ENCODE assay signal across 13 mouse cellular contexts in the genomic region with DNA sequence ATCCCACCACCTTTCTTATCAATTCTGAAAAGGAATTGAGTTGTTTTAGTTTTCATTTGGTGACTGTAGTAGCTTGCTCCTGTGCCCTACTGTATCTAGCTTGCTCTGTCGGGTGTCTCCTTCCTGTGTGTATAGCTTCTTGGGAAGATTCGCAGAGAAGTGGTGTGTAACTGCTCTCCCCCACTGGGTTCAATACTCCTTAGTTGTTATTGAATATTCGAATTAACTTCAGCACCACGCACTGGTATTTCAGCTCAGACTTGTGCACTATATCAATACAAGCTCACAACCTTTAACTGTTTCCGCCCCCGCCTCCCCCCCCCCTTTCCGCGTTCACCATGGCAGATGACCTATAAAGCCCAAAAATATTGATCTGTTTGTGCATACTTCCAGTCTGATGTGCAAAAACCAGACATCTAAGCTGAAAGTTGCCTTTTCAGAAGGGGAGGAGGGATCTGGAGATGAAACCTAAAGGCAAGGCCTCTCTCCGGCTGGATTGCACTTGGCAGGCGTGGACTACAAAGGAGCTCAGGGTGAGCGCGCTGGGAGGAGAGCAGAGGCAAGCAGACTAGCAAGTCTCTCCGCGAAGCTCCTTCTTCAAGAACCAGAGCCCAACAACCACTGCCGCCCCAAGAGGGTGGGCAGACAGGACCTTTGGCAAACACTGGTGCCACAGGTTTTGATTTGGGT. TPM values are rescaled to one million over a fixed set of nuclear protein-coding genes. Genes with fewer than 3 reads are reported as not detected.
A peak's percentile ranks its signal among the peaks of the same experiment; 100 is the strongest.
DNase-seq lines count a peak whose midpoint lies in the region; ATAC-seq lines count a peak whose summit lies in the region.
"Had no signal": no experiment of that assay in that cellular context is flagged by ENCODE, and none has a peak within 500 bp of the region (broad histone marks: within the 10 kb centered on the region; RNA-seq: fewer than 3 reads in every experiment).

No protein-coding gene starts in this region.

- peak overlapping the region; percentile 52; the same call in 1 of the 2 replicates for H3K27ac ChIP-seq in midbrain, embryonic 16.5 days (ENCODE audit: low read length)
- H3K27ac ChIP-seq in kidney, embryonic 16.5 days (ENCODE audit: low read length), result no peak overlapping the region
- H3K27ac ChIP-seq: liver, embryonic 12.5 days had no signal

- no peak overlapping the region for H3K4me3 ChIP-seq in midbrain, embryonic 16.5 days (ENCODE audit: low read depth, low read length)
- no peak overlapping the region for H3K4me3 ChIP-seq in kidney, embryonic 16.5 days (ENCODE audit: low read length)
- H3K4me3 ChIP-seq: liver, embryonic 12.5 days had no signal

- WGBS in midbrain, embryonic 16.5 days, result under 1% methylated on average over 15 of the region's 15 CpGs
- WGBS in kidney, embryonic 16.5 days, result 1% methylated on average over 15 of the region's 15 CpGs

- no peaks in the 10 kb centered on the region for H3K36me3 ChIP-seq in midbrain, embryonic 16.5 days (ENCODE audit: control insufficient read depth, insufficient read depth, low read length)
- H3K36me3 ChIP-seq in kidney, embryonic 16.5 days (ENCODE audit: insufficient read depth, low read length), result no peaks in the 10 kb centered on the region
- H3K36me3 ChIP-seq: liver, embryonic 12.5 days had no signal

- intact Hi-C loops in left cerebral cortex, postnatal 4 days (cut with DNase I), result loop anchor here (5.0 to 10.0 kb wide), 5 partner anchors 735 to 1987 kb away; no protein-coding TSS in a partner anchor
- intact Hi-C loops in heart, postnatal 36 days (cut with DNase I), result loop anchor here (10.0 kb wide), 2 partner anchors 577 to 1897 kb away; no protein-coding TSS in a partner anchor

- no peak overlapping the region for H3K4me2 ChIP-seq in midbrain, embryonic 16.5 days (ENCODE audit: low read length)
- H3K4me2 ChIP-seq in kidney, embryonic 16.5 days (replicated peaks; ENCODE audit: low read depth, low read length), result no peak overlapping the region
- H3K4me2 ChIP-seq: liver, embryonic 12.5 days had no signal

- peaks cover 4% of the 10 kb centered on the region for H3K4me1 ChIP-seq in midbrain, embryonic 16.5 days (ENCODE audit: control insufficient read depth, insufficient read depth, low read length)
- 0 out of 2 replicates have a peak, but pooled peaks cover 7% of the 10 kb centered on the region for H3K4me1 ChIP-seq in kidney, embryonic 16.5 days (ENCODE audit: insufficient read depth, low read length)
- H3K4me1 ChIP-seq: liver, embryonic 12.5 days had no signal

- H3K27me3 ChIP-seq in midbrain, embryonic 16.5 days (ENCODE audit: control insufficient read depth, insufficient read depth, low read depth, low read length), result peaks cover 65% of the 10 kb centered on the region
- peaks cover 95% of the 10 kb centered on the region for H3K27me3 ChIP-seq in kidney, embryonic 16.5 days (ENCODE audit: insufficient read depth, low read length)

- peak; percentile 53 to 59 for DNase-seq in left cerebral cortex, adult 18-20 months (ENCODE audit: low spot score in 2 of 2)
- DNase-seq in left cerebral cortex, postnatal 4 days, result no peak
- DNase-seq in embryo, embryonic 11 days, result peak; percentile 66
- DNase-seq in layer of hippocampus, adult 11-12 months (ENCODE audit: low spot score), result peak; percentile 63
- DNase-seq in heart, postnatal 36 days, result no peak
- DNase-seq in spleen, adult 12 weeks (ENCODE audit: low spot score), result no peak
- DNase-seq: kidney, postnatal 25 days; thymus, adult 18-20 months had no signal

- H3K9ac ChIP-seq in midbrain, embryonic 16.5 days (ENCODE audit: low read depth, low read length), result no peak overlapping the region
- no peak overlapping the region for H3K9ac ChIP-seq in kidney, embryonic 16.5 days (replicated peaks; ENCODE audit: low read length)
- H3K9ac ChIP-seq: liver, embryonic 12.5 days had no signal

- no peak for ATAC-seq in midbrain, embryonic 16.5 days
- ATAC-seq in kidney, embryonic 16.5 days (ENCODE audit: low FRiP score, low TSS enrichment), result no peak
- ATAC-seq: liver, embryonic 12.5 days had no signal

- no peaks in the 10 kb centered on the region for H3K9me3 ChIP-seq in midbrain, embryonic 16.5 days (replicated peaks; ENCODE audit: control insufficient read depth, low read length, poor library complexity, severe bottlenecking)
- no peaks in the 10 kb centered on the region for H3K9me3 ChIP-seq in kidney, embryonic 16.5 days (ENCODE audit: low read length)
- H3K9me3 ChIP-seq: liver, embryonic 12.5 days had no signal

RNA-seq across cellular contexts. Expression of a gene that starts 5.0 kb away (rescaled TPM):
- 100 to 1,000 TPM in 1 of 2 experiments, 10 to 100 TPM in 1; 97.5 to 110 TPM for total RNA-seq in left cerebral cortex, adult 18-20 months (2021)
- total RNA-seq in left cerebral cortex, postnatal 4 days (2021), result 100 to 1,000 TPM; 247 to 249 TPM
- polyA plus RNA-seq in midbrain, embryonic 16.5 days (2015; fragmentation: Nextera tagmentation; extraction: Ambion mirVana), result 1.7 and 2.5 TPM in 2 replicates
- polyA plus RNA-seq in kidney, embryonic 16.5 days (2015; fragmentation: Nextera tagmentation; extraction: Ambion mirVana), result not detected in 2 replicates
- total RNA-seq in heart, postnatal 36 days (2021), result not detected
- total RNA-seq: megakaryocyte, adult 5-6 weeks had no signal
- polyA plus RNA-seq: heart, postnatal 0 days; liver, embryonic 12.5 days had no signal

RNA-seq across cellular contexts. Expression of a gene that starts 7.5 kb away (rescaled TPM):
- total RNA-seq in left cerebral cortex, adult 18-20 months (2021), result 1 to 10 TPM; 6.3 to 6.9 TPM
- total RNA-seq in left cerebral cortex, postnatal 4 days (2021), result 10 to 100 TPM; 21.5 to 23.5 TPM
- polyA plus RNA-seq in midbrain, embryonic 16.5 days (2015; fragmentation: Nextera tagmentation; extraction: Ambion mirVana), result 0.10 TPM in 1 of 2 replicates, not detected in the other
- polyA plus RNA-seq in kidney, embryonic 16.5 days (2015; fragmentation: Nextera tagmentation; extraction: Ambion mirVana), result not detected in 2 replicates
- not detected for total RNA-seq in heart, postnatal 36 days (2021)
- total RNA-seq: megakaryocyte, adult 5-6 weeks had no signal
- polyA plus RNA-seq: heart, postnatal 0 days; liver, embryonic 12.5 days had no signal

Comparison
In these comparisons a context has a peak if more than half of its experiments do, and no peak if none do; other contexts are left out.
1. DNase-seq: peak in left cerebral cortex, adult 18-20 months (2 of 2), embryo, embryonic 11 days (single experiment) and layer of hippocampus, adult 11-12 months (single experiment); none in left cerebral cortex, postnatal 4 days (single experiment), heart, postnatal 36 days (0 of 2) and spleen, adult 12 weeks (single experiment).
2. RNA of a gene that starts 5.0 kb away (total RNA-seq): 247 to 249 TPM in left cerebral cortex, postnatal 4 days and 97.5 to 110 TPM in left cerebral cortex, adult 18-20 months; not detected in heart, postnatal 36 days; every median in the first group is over 10 times any median in the second.
3. RNA of a gene that starts 7.5 kb away (total RNA-seq): 21.5 to 23.5 TPM in left cerebral cortex, postnatal 4 days and 6.3 to 6.9 TPM in left cerebral cortex, adult 18-20 months; not detected in heart, postnatal 36 days; every median in the first group is over 4 times any median in the second.